Mouse (Mus musculus): ENCODE results near the gene Gm28374. TPM values are rescaled to one million over a fixed set of nuclear protein-coding genes. Genes with fewer than 3 reads are reported as not detected.
"Not testable (repeated sequence)": the region's sequence is repeated elsewhere in the genome, so short reads cannot be mapped to it uniquely, and the experiment has no call there.

Gm28374 gene
- polyA plus RNA-seq, 1 experiment from 2014 or later, result 1.7 TPM

DNA sequence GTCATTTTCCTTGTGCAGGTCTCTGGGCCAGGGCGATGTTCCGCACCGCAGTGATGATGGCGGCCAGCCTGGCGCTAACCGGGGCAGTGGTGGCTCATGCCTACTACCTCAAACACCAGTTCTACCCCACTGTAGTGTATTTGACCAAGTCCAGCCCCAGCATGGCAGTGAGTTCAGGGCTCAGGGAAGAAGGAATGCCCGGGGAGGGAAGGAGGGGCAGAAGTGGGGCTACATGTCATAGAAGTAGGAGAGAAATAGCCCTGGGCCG is 34.2 kb downstream of the Gm28374 start:
- H3K4me2 ChIP-seq (ENCODE audit: low read depth, low read length), result peak overlapping the region; percentile 77
- H3K9ac ChIP-seq (ENCODE audit: low read depth, low read length), result peak overlapping the region; percentile 94
- no peaks in the 10 kb centered on the region for H3K27me3 ChIP-seq (replicated peaks; ENCODE audit: control insufficient read depth, insufficient read depth, low read length)
- no peaks in the 10 kb centered on the region for H3K9me3 ChIP-seq (ENCODE audit: control insufficient read depth, low read length)
- peaks cover 12% of the 10 kb centered on the region for H3K4me1 ChIP-seq (ENCODE audit: control insufficient read depth, insufficient read depth, low read length)
- peaks cover 38% of the 10 kb centered on the region for H3K36me3 ChIP-seq (ENCODE audit: control insufficient read depth, insufficient read depth, low read length)
- no peak for ATAC-seq
- H3K27ac ChIP-seq (ENCODE audit: low read length), result no peak overlapping the region
- H3K4me3 ChIP-seq (ENCODE audit: low read length), result peak overlapping the region; percentile 80
- 84% methylated on average over 8 of the region's 8 CpGs for WGBS

- H3K27ac ChIP-seq (ENCODE audit: low read length), result peak overlapping the region; percentile 99
- WGBS, result under 1% methylated on average over 41 of the region's 44 CpGs
- H3K4me2 ChIP-seq (ENCODE audit: low read depth, low read length), result peak overlapping the region; percentile 77
- H3K9me3 ChIP-seq (ENCODE audit: control insufficient read depth, low read length), result no peaks in the 10 kb centered on the region
- H3K9ac ChIP-seq (ENCODE audit: low read depth, low read length), result peak overlapping the region; percentile 94
- no peaks in the 10 kb centered on the region for H3K27me3 ChIP-seq (replicated peaks; ENCODE audit: control insufficient read depth, insufficient read depth, low read length)
- peak; percentile 34 for ATAC-seq
- H3K4me3 ChIP-seq (ENCODE audit: low read length), result peak overlapping the region; percentile 80
- peaks cover 12% of the 10 kb centered on the region for H3K4me1 ChIP-seq (ENCODE audit: control insufficient read depth, insufficient read depth, low read length)
- H3K36me3 ChIP-seq (ENCODE audit: control insufficient read depth, insufficient read depth, low read length), result peaks cover 35% of the 10 kb centered on the region
Measured at GRCm38 (mm10) chr19:6047154-6047898, 34.7 kb downstream of the Gm28374 start.

- Histone ChIP-seq H3K27me3 (replicated peaks; ENCODE audit: control insufficient read depth, insufficient read depth, low read length) (no peaks in the 10 kb centered on the region), H3K4me2 (ENCODE audit: low read depth, low read length) (peak within 1 kb of the TSS; percentile 77), H3K27ac (ENCODE audit: low read length) (peak within 1 kb of the TSS; percentile 99), H3K36me3 (ENCODE audit: control insufficient read depth, insufficient read depth, low read length) (peaks cover 31% of the 10 kb centered on the region), H3K4me3 (ENCODE audit: low read length) (peak within 1 kb of the TSS; percentile 80), H3K4me1 (ENCODE audit: control insufficient read depth, insufficient read depth, low read length) (peaks cover 12% of the 10 kb centered on the region), H3K9ac (ENCODE audit: low read depth, low read length) (peak within 1 kb of the TSS; percentile 94), H3K9me3 (ENCODE audit: control insufficient read depth, low read length) (no peaks in the 10 kb centered on the region)
- peak; percentile 92 for ATAC-seq
- under 1% methylated on average over 65 of the region's 65 CpGs for WGBS
Measured at GRCm38 (mm10) chr19:6046294-6047153, 35.5 kb downstream of the Gm28374 start, which contains the start of gene Syvn1. Gene Syvn1 (plus strand): TSS chr19:6046576.

- ATAC-seq, result peak; percentile 54
- Histone ChIP-seq H3K9ac (ENCODE audit: low read depth, low read length) (peak overlapping the region; percentile 94), H3K4me2 (ENCODE audit: low read depth, low read length) (peak overlapping the region; percentile 77), H3K4me1 (ENCODE audit: control insufficient read depth, insufficient read depth, low read length) (peaks cover 12% of the 10 kb centered on the region), H3K27ac (ENCODE audit: low read length) (peak overlapping the region; percentile 97), H3K27me3 (replicated peaks; ENCODE audit: control insufficient read depth, insufficient read depth, low read length) (no peaks in the 10 kb centered on the region), H3K36me3 (ENCODE audit: control insufficient read depth, insufficient read depth, low read length) (peaks cover 23% of the 10 kb centered on the region), H3K4me3 (ENCODE audit: low read length) (peak overlapping the region; percentile 80), H3K9me3 (ENCODE audit: control insufficient read depth, low read length) (no peaks in the 10 kb centered on the region)
- 11% methylated on average over 20 of the region's 20 CpGs for WGBS
Measured at GRCm38 (mm10) chr19:6045366-6046293, 36.4 kb downstream of the Gm28374 start.

DNA sequence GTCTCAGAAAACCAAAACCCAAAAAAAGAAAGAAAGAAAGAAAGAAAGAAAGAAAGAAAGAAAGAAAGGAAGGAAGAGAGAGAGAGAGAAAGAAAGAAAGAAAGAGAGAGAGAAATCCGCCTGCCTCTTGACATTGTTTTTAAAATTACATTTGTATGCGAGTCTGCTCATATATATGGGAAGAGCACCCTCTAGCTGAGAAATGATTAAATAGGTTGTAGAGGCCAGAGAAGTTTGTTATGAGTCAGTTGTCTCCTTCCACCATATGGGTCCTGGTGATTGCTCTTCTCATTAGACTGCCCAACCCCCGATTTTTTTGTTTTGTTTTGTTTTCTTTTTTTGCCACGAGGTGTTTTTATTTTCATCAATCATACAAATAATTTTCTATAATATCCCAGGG is 38.0 kb downstream of the Gm28374 start:
- H3K27ac ChIP-seq (ENCODE audit: low read length); H3K9me3 ChIP-seq (ENCODE audit: control insufficient read depth, low read length); ATAC-seq; H3K27me3 ChIP-seq (replicated peaks; ENCODE audit: control insufficient read depth, insufficient read depth, low read length); H3K4me2 ChIP-seq (ENCODE audit: low read depth, low read length); H3K4me3 ChIP-seq (ENCODE audit: low read length); H3K9ac ChIP-seq (ENCODE audit: low read depth, low read length); H3K36me3 ChIP-seq (ENCODE audit: control insufficient read depth, insufficient read depth, low read length): not testable (repeated sequence)
- H3K4me1 ChIP-seq (ENCODE audit: control insufficient read depth, insufficient read depth, low read length), result peaks cover 12% of the 10 kb centered on the region
- 44% methylated on average over 4 of the region's 4 CpGs for WGBS

DNA sequence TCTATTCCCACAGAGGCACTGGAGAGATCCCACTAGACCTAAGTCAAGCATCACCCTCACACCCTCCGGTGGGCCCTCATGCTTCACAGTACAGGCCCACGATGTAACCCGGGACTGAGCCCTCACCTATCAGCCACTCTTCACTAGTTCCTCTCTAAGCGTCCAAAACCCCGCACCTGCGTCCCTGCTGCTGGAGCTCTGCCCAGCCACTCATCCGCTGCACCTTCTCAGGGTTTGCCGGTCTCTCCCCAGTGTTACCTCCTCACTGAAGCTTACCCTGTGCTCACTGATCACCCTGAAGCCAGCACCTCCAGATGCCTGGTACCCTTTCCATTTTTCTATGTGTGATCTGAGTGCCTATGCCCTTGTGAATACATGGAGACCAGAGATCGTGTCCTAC is 39.8 kb downstream of the Gm28374 start:
- no peaks in the 10 kb centered on the region for H3K27me3 ChIP-seq (replicated peaks; ENCODE audit: control insufficient read depth, insufficient read depth, low read length)
- H3K4me3 ChIP-seq (ENCODE audit: low read length), result no peak overlapping the region
- H3K9ac ChIP-seq (ENCODE audit: low read depth, low read length), result no peak overlapping the region
- H3K4me2 ChIP-seq (ENCODE audit: low read depth, low read length), result no peak overlapping the region
- no peaks in the 10 kb centered on the region for H3K9me3 ChIP-seq (ENCODE audit: control insufficient read depth, low read length)
- no peak overlapping the region for H3K27ac ChIP-seq (ENCODE audit: low read length)
- WGBS, result 80% methylated on average over 9 of the region's 9 CpGs
- no peak for ATAC-seq
- H3K36me3 ChIP-seq (ENCODE audit: control insufficient read depth, insufficient read depth, low read length), result no peaks in the 10 kb centered on the region
- no peaks in the 10 kb centered on the region for H3K4me1 ChIP-seq (ENCODE audit: control insufficient read depth, insufficient read depth, low read length)

DNA sequence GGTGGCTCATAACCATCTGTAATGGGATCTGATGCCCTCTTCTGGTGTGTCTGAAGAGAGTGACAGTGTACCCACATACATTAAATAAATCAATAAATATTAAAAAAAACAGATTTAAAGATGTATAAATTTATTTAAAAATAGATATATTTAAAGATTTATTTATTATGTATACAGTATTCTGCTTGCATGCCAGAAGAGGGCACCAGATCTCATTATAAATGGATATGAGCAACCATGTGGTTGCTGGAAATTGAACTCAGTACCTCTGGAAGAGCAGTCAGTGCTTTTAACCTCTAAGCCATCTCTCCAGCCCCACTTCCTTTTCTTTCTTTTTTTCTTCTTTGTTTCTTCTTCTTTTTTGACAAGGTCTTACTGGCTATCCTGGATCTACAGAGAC is 42.1 kb downstream of the Gm28374 start:
- H3K27me3 ChIP-seq (replicated peaks; ENCODE audit: control insufficient read depth, insufficient read depth, low read length), result no peaks in the 10 kb centered on the region
- no peaks in the 10 kb centered on the region for H3K36me3 ChIP-seq (ENCODE audit: control insufficient read depth, insufficient read depth, low read length)
- H3K4me2 ChIP-seq (ENCODE audit: low read depth, low read length), result no peak overlapping the region
- no peaks in the 10 kb centered on the region for H3K9me3 ChIP-seq (ENCODE audit: control insufficient read depth, low read length)
- H3K4me3 ChIP-seq (ENCODE audit: low read length), result no peak overlapping the region
- no peak overlapping the region for H3K9ac ChIP-seq (ENCODE audit: low read depth, low read length)
- ATAC-seq, result no peak
- no peaks in the 10 kb centered on the region for H3K4me1 ChIP-seq (ENCODE audit: control insufficient read depth, insufficient read depth, low read length)
- no peak overlapping the region for H3K27ac ChIP-seq (ENCODE audit: low read length)

- no peaks in the 10 kb centered on the region for H3K36me3 ChIP-seq (ENCODE audit: control insufficient read depth, insufficient read depth, low read length)
- no peak overlapping the region for H3K4me2 ChIP-seq (ENCODE audit: low read depth, low read length)
- no peak overlapping the region for H3K27ac ChIP-seq (ENCODE audit: low read length)
- ATAC-seq, result no peak
- WGBS, result 82% methylated on average over 7 of the region's 7 CpGs
- H3K9ac ChIP-seq (ENCODE audit: low read depth, low read length), result no peak overlapping the region
- no peaks in the 10 kb centered on the region for H3K9me3 ChIP-seq (ENCODE audit: control insufficient read depth, low read length)
- H3K4me3 ChIP-seq (ENCODE audit: low read length), result no peak overlapping the region
- no peaks in the 10 kb centered on the region for H3K4me1 ChIP-seq (ENCODE audit: control insufficient read depth, insufficient read depth, low read length)
- no peaks in the 10 kb centered on the region for H3K27me3 ChIP-seq (replicated peaks; ENCODE audit: control insufficient read depth, insufficient read depth, low read length)
Measured at GRCm38 (mm10) chr19:6038326-6038725, 43.7 kb downstream of the Gm28374 start.

GRCm38 (mm10) chr19:6037695-6038094 is 44.4 kb downstream of the Gm28374 start:
- Histone ChIP-seq H3K9ac (ENCODE audit: low read depth, low read length) (no peak overlapping the region), H3K27ac (ENCODE audit: low read length) (no peak overlapping the region), H3K4me3 (ENCODE audit: low read length) (no peak overlapping the region), H3K4me2 (ENCODE audit: low read depth, low read length) (no peak overlapping the region), H3K36me3 (ENCODE audit: control insufficient read depth, insufficient read depth, low read length) (no peaks in the 10 kb centered on the region), H3K4me1 (ENCODE audit: control insufficient read depth, insufficient read depth, low read length) (no peaks in the 10 kb centered on the region), H3K27me3 (replicated peaks; ENCODE audit: control insufficient read depth, insufficient read depth, low read length) (no peaks in the 10 kb centered on the region), H3K9me3 (ENCODE audit: control insufficient read depth, low read length) (no peaks in the 10 kb centered on the region)
- ATAC-seq, result no peak

Data from intestine, embryonic 16.5 days (tissue).